Mouse (Mus musculus): ENCODE measurements around the gene Hist2h2bb.
A peak's percentile ranks its signal among the peaks of the same experiment; 100 is the strongest.

- TF ChIP-seq CTCF (conservative IDR thresholded peaks at IDR 0.05; ENCODE audit: low read length) = peak; percentile 44
- no peak for TF ChIP-seq POU5F1 (IDR thresholded peaks at IDR 0.05; ENCODE audit: borderline replicate concordance, low read length)
- no peak for TF ChIP-seq NANOG (IDR thresholded peaks at IDR 0.05; ENCODE audit: borderline replicate concordance, low read length)
Observed at GRCm38 (mm10) chr3:96284457-96284856, 14.9 kb downstream of the Hist2h2bb start.
